Mouse (Mus musculus) layer of hippocampus, postnatal 36 days (tissue): ENCODE results near the gene Hip1. TPM values are rescaled to one million over a fixed set of nuclear protein-coding genes. Genes with fewer than 3 reads are reported as not detected.
"Not testable (repeated sequence)": the region's sequence is repeated elsewhere in the genome, so short reads cannot be mapped to it uniquely, and the experiment has no call there.

Experiments used
- DNase-seq, 2 experiments: peaks; one replicate each; pipeline ENCODE4 v3.0.0; 2022
- total RNA-seq, 2 experiments: library from RNA; stranded (reverse); gene quantifications; 2 replicates each; pipeline ENCODE4 v1.2.3; 2021

The Hip1 gene
- total RNA-seq, 2 experiments from 2014 or later: 32.3 to 46.3 TPM

DNA sequence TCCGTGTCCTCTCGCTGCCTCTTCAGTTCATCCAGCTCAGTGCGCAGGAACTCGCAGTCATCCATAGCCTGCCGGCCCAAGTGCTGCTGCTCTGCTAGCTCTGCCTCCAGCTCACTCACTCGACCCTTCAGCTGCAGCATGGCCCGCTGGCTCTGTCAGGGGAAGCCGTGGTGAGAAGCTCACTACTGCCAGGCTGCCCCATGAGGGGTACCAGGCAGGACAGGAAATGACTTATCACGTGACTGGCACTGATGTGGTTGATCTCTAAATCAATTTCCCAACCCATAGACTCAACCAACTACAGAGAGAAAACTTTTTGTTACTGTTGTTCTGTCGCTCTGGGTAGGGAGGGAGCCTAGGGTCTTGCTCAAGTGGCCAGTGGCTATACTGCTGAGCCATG, 109.9 kb downstream of the Hip1 start:
- no peak for DNase-seq

DNA sequence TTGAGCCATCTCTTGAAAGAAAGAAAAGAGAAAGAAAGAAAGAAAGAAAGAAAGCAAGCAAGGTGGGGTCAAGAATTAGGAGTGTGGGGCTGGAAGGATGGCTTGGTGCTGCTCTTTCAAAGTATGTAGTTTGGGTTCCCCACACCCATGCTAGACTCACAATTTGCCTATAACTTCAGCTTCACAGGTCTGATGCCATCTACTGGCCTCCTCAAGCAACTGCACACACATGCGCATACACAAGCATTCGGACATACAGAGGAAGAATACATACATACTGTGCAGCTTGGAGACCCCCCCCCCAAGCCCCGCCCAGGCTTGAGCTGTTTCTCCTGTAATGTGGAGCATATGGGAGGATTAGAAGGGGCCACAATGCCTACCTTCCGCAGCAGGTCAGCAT, 111.1 kb downstream of the Hip1 start:
- DNase-seq: no peak

DNA sequence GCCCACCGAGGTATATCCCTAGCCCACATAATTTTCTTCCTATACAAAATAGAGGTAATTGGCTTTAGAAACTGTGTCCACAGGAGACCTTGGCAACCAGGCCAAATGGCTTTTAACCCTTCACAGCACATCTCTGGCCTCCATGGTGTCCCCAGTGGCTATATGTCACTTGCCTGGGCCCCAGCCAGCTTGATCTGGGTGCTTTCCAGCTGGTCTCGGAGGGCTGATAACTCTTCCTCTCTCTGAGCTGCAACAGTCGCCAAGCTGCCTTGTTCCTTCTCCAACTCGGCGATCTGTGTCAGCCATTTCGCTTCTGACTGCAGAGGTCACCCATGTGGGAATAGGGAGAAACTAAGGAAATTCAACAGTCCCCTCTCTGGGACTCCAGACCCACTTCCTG, 113.8 kb downstream of the Hip1 start:
- DNase-seq: no peak

DNA sequence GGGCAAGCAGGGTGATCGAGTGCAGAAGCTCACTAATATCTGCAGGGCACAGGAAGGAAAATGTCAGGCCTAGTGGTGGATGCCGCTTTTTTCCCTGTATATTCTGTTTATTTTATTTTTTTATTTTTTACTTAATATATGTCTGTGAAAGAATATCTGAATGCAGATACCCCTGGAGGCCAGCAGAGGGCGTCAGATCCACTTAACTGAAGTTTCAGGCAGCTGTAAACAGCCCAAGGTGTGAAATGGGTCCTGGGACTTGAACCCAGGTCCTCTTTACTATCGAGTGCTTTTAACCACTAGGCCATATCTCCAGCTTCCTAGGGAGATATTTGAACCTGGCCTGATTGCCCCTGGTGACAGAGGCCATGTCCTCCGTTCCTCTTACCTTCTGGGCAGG, 116.1 kb downstream of the Hip1 start:
- DNase-seq: no peak

DNA sequence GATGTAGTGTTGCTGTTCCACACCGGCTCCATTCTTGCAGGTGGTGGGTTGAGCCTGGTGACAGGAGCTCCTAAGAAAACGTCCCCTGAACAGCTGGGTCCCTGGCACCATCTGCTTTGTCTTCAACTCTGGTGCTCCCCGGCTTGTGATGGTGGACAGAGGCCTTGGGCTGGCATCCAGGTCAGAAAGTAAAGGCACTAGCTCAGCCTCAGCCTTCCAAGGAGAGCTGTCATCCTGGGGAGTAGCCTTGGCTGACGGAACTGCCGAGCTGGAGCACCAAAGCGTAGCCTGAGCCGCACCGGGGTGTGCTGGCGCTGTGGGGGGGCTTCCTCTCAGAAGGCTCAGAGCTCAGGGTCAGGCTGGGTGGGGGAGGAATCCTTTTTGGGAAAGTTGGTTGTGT, 134.7 kb downstream of the Hip1 start:
- DNase-seq: no peak

DNA sequence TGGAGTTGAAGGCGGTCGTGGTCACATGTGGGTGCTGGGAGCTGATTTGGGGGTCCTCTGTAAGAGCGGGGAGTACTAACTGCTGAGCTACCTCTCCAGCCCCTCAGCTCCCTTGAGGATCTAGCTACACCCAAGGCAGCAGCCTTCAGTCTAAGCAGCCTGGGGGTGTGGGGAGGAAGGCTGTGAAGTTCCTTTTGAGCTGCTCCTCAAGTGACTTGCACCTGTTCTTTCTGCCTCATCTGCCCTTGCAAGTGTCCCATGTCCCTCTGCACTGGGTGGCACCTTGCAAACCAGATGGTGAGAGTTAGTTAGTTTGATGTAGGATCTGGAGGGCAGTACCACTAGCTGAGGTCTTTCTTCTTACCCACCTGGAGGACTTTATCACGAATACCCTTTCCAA, 136.8 kb downstream of the Hip1 start:
- DNase-seq: no peak

DNA sequence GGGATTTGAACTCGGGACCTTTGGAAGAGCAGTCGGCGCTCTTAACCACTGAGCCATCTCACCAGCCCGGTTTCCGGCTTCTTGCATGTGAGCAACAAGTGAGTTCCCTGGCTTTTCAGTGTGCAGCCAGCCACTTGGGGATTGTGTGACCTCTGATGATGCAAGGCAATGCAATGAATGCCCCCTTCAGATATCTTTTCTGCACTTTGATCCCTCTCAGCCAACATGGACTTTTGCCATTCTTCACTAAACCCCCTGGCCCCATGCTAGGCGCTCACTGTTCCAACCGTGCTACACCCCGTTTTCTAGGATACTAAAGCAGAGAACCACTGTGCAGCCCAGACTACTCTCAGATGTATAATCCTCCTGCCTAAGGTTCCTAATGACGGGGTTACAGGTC, 139.5 kb downstream of the Hip1 start:
- DNase-seq: no peak

DNA sequence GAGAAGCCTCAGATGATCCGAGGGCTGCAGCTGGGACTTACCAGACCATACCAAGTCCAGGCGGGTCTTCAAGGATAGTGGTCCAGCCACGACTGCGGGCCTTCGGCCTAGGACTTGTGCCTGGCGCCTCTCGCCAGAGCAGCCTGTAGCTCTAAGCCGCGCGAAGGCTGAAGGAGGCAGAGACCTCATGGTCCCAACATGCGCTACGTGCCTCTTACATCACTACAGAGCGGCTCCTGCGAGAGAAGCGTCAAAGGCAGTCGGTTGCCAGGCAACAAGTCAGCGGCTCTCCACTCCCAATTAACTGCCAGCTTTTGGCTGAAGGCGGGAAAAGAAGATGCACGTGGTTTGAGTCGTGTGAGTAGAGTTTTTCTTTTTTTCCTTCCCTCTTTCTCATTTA, 140.3 kb downstream of the Hip1 start:
- DNase-seq: peak; percentile 56 to 68

DNA sequence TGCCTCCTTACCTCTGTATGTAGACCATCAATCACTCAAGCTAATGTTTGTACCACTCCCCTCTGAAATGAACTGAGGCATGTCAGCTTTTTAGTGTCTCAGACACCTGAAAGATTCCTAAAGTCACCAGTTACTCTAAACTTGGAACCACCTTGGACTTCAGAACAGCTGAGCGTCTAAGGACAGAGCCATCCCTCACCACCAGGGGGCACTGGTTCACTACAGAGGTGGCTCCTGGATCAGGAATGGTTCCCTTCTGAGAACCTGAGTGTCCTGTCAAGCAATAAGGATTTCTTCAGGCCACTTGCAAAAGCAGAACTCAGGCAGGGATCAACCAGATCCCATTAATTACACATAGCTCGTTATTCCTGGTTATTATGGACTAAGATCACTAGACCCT, 144.7 kb downstream of the Hip1 start:
- DNase-seq: peak; percentile 66 to 76

DNA sequence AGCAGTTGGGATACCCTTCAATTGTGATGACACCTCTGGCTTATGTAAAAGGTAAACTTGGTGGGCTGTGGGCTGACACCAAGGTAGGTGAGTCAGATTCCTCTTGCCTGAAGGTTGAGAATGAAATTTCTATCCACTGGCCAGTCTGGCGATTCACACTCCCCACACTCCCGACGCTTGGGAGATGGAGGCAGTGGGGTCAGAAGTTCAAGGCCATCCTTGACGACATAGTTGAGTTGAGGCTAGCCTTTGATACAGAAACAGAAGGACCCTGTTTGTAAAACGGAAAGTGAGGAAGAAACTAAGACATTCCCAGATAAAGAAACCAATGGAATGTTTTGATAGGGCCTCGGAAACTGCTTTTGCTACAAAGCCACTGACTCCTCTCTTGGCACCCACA, 145.5 kb downstream of the Hip1 start:
- DNase-seq: no peak

DNA sequence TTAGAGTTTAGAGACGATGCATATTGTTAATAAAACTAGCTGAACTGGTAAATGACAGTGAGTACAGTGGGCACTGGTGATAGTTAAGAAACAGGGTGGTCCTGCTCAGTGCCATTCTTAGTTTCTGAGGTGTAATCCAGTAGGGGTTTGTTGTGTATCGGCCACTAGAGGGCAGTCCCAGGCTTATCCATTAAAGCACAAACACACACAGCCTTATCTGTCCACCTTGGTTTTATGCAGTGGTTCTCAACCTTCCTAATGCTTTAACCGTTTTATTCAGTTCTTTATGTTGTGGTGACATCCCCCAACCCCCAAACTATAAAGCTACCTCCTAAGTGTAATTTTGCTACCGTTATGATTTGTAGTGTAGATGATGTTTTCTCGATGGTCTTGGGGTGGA, 149.1 kb downstream of the Hip1 start:
- DNase-seq: no peak

DNA sequence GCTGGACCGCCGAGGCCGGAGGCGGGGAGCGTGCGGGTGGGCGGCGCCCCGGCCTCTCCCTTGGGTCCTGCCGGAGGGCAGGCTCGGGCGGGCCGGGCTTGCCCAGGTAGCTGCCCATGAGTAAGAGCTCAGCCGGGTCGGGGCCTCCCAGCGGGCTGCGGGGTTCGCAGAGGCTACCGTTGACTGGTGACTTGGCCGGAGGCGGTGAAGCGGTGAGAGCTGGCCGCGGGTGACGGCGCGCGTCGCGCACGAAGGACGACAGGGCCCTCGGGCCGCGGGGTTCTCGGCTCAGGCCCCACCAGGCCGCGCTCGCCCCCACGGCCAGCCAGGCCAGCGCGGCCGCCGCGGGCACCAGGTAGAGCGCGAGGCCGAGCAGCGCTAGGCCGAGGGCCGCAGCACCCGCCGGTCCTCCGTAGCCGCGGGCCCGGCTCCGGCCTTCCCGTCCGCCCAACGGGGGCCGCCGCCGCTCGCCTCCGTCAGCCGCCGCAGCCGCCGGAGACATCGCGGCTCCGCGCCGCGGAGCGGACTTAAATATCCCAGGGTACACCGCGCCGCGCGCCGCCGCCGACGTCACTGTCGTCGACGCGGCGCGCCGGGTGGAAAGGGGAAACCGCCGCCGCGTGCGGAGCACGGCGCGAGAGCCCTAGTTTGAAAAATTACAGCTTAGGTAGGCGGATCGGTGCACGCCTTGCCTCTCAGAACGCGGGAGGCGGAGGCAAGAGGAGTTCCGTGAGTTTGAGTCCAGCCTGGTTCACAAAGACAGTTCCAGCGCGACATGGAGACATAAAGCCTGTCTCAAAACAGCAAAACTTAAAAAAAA, 150.7 kb downstream of the Hip1 start, which contains the start of gene Pom121:
TSS of gene Pom121 (minus strand) at position 543 of the 820 bp plus-strand sequence.
- DNase-seq: peak; percentile 79

DNA sequence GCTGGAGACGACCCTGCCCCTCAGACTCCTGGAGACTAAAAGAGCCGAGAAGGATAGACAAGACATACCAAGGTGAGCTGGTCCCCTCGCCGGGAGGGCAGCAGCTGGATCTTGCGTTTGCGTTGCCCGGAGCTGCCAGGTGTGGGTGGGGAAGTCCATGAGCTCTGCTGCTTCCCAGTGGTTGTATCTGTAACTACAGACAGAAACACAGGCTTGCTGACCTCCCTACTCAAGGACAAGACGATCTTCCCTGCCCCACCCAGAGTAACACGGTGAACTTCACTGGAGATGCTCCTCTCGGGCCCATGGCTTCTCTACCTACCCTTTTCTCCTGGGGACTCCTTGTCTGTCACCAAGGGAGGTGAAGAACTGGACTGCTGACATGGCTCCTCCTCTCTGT, 161.1 kb downstream of the Hip1 start:
- no peak for DNase-seq

DNA sequence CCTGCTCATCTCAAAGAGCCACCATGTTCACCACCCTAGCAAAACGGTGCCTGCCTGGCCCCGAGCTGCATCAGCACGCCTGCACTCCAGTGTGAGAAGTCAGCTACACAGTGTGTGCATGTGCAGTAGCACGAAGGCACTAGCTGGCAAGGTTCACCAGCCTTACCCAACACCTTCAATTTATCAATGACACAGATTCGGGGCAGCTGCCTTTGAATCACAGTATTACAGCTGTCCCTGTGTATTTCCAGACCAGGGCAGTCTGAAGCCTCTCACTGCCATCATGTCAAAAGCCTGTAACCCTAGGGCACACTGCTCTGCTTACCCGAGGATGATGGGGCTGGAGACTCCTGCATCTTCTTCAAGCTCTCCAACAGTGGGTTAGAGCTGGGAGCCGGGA, 162.2 kb downstream of the Hip1 start:
- no peak for DNase-seq

DNA sequence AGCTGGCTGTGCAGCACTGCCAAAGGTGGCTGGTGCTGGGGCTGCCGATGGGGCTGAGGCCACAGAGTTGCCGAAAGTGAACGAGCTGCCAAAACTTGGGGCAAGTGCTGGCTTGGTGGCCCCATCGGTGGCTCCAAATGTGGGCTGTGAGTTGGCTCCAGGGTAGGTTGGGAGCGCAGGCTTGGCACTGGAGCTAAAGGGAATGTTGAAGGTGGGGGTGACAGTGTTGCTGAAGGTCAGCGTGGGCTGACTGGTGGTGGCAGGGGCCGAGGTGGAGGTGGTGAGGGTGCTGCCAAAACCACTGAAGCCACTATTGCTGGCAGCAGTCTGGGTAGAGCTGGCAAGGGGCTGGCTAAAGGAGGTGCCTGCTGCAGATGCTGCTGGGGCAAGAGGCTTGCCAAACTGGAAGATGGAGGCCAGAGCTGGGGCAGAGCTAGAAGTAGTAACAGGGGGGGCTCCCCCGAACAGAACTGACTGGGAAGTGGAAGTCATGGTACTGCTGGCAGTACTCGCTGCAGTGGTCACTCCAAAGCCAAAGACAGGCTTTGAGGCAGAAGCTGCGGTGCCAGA, 163.5 kb downstream of the Hip1 start:
- no peak for DNase-seq

DNA sequence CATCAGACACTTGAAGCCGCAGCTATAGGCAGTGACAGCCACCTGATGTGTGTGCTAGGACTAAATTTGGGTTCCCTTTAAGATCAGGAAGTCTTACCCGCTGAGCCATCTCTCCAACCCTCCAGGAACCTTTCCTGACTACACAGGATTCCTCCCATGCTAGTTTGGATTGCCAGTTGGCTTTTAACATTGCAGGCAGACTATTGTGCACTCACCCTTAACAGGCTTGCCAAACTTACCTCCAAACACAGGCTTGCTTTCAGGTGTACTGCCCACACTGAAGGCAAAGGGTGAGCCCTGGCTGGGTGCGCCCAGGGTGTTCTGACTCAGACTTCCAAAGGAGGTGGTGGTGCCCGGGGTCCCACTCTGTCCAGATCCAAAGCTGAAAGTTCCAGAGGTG, 164.2 kb downstream of the Hip1 start:
- DNase-seq: no peak

DNA sequence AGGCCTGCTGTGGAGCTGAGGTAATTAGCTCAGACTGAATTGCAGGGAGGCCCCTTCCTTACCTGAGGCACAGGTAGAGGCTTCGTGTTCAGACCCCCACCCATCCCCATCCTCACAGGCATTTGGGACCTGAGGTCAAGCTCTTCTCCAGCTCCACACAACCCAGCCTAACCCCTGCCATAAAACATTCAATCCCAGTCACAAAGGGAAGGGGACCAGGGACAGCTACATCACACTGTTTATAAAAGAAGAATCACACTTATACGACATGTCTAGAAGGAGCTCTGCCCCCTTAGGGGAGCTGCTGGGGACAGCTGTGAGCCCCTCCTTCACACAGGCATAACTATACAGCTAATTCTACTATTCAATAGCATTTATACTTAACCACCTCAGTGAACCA, 168.6 kb downstream of the Hip1 start:
- no peak for DNase-seq

DNA sequence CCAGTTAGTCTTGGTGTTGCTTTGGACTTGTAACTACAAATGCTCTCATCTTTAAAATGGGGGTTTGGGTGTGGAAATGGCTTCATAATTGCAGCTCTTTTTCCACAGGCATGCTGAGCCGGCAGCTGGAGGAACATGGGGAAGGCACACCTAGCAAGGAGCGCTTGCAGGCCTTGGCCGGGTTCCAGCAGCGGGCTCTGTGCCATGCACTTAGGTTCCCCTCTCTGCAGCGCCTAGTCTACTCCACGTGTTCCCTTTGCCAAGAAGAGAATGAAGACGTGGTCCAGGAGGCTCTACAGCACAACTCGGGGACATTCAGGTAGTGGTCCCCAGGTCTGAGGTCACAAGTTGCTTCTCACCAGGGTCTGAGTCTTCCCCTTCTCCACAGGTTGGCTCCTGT, 169.8 kb downstream of the Hip1 start:
- no peak for DNase-seq

DNA sequence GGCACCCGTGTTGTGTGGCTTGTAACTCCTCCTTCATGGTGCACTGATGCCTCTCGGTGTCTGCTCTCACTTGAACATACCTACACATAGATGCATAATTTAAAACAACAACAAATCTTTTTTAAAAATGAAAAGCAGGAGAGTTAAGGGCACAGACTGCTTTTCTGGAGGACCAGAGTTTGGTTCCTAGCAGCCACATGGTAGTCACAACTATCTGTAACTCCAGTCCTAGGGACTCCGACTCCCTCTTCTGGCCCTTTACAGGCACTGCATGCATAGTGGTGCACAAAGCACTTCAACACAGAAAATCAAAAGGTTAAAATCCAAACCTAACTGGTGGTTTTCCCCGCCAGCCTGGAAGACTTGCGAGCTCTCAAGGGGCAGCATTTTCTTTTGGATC, 171.3 kb downstream of the Hip1 start:
- DNase-seq: no peak

DNA sequence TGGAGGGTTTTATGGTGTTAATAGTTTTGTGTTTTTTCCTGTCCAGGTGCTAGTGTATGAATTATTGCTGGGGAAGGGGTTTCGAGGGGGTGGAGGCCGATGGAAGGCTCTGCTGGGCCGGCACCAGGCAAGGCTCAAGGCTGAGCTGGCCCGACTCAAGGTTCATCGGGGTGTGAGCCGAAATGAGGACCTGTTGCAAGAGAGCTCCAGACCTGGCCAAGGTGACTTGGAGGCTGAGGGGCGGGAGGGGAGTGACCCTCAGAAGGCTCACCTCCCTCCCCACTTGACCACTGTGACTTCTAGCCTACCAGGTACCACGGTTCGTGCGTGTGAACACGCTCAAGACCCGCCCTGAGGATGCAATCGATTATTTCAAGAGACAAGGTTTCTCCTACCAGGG, 173.7 kb downstream of the Hip1 start:
- DNase-seq: no peak

DNA sequence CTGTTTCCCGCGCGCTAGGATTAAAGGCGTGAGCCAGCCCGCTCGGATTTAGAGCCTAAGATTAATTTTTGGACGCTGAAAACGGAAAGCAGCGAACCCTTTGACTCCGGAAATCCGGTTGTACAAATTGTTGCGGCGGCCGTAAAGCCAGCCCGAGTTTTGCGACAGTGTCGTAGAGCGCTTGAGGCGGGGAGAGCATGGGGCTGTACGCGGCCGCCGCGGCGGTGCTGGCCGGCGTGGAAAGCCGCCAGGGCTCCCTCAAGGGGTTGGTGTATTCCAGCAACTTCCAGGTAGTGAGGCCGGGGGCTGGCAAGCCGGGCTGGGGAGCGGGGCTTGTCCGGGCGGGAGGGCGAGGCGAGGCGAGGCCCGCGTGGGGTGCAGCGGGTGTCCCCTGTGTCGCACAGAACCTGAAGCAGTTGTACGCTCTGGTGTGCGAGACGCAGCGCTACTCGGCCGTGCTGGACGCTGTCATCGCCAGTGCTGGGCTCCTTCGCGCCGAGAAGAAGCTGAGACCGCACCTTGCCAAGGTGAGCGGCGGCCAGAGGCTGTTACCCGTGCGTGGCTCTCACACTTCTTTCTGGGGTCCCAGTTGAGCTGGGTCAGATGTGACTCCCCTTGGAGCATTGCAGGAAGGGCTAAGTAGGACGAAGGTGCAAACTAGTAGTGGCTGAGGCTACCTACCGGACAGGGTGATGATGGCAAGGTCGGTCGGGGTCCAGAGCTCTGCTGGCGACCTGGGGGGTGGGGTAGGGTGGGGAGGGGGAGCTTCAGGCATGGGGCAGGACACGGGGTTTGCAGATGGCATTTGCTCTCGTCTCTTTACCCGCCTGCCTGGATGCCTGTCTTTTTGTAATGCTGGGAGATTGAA, 174.9 kb downstream of the Hip1 start, which contains the start of gene Nsun5:
TSS of gene Nsun5 (plus strand) at position 167 of the 868 bp plus-strand sequence.
- peak; percentile 91 to 94 for DNase-seq

DNA sequence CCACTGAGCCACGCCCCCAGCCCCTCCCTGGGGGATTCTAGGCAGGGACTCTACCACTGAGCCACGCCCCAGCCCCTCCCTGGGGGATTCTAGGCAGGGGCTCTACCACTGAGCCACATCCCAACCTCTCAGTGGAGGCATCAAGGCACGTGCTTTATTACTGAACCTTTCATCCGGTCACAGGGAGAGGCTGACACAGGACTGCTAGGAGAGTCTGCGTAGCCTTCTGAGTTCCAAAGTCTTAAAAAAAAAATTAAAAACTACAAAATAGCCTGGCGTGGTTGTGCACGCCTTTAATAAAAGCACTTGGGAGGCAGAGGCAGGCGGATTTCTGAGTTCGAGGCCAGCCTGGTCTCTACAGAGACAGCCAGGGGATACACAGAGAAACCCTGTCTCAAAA, 175.7 kb downstream of the Hip1 start:
- not testable (repeated sequence) for DNase-seq

DNA sequence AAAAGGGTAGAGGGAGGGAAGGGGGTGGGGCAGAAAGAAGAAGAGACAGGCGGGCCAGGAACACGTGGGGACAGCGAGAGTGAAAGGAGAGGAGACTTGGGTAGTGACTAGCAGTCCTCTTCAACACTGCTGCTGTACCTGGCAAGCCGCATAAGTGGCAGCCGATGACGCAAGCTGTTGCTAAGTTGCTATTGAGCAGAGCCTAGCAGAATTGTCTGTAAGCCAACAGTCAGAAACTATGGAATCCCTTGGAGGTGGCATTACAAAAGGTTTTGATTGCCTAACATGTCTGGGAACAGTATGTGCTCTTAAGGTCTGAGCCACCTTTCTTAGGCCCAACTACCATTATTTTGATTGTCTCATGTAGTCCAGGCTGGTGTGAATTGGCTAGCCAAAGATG, 176.6 kb downstream of the Hip1 start:
- DNase-seq: no peak
